Mouse (Mus musculus) megakaryocyte, adult 5-6 weeks (primary cell): ENCODE data around the gene Khnyn. TPM values are rescaled to one million over a fixed set of nuclear protein-coding genes. Genes with fewer than 3 reads are reported as not detected.

ENCODE experiments used
- ATAC-seq: 2 replicates; pipeline ENCODE4 v1.8.0; 2016; ENCODE audit warnings: mild to moderate bottlenecking, inconsistent platforms; ENCODE audit not compliant: poor library complexity, severe bottlenecking
- total RNA-seq, 2 experiments: library from RNA; stranded (forward) in 1 of 2; stranded (reverse) in 1 of 2; fragments of 153-499, 151-499 nt in 1 of 2; fragments of 221-1000, 200-1000 nt in 1 of 2; gene quantifications; 2 replicates each; pipeline versions ENCODE4 v1.2.3 to v1.2.4; 2015 to 2017

Khnyn gene
- total RNA-seq, 2 experiments from 2014 or later, result 9.4 to 37.6 TPM

- no peak for ATAC-seq
Observed at GRCm38 (mm10) chr14:55872551-55872950, 12.2 kb upstream of the Khnyn start.

- ATAC-seq, result no peak
Observed at GRCm38 (mm10) chr14:55873242-55873713, 11.5 kb upstream of the Khnyn start.

GRCm38 (mm10) chr14:55873714-55874683 is 10.7 kb upstream of the Khnyn start:
- peak; percentile 94 for ATAC-seq

GRCm38 (mm10) chr14:55877469-55878315 is 7.1 kb upstream of the Khnyn start:
- ATAC-seq, result no peak

- no peak for ATAC-seq
Observed at GRCm38 (mm10) chr14:55878316-55878940, 6.3 kb upstream of the Khnyn start.

GRCm38 (mm10) chr14:55879623-55880022 is 5.1 kb upstream of the Khnyn start:
- ATAC-seq, result peak; percentile 85

GRCm38 (mm10) chr14:55880982-55881381 is 3.8 kb upstream of the Khnyn start:
- no peak for ATAC-seq

GRCm38 (mm10) chr14:55882171-55882641 is 2.5 kb upstream of the Khnyn start:
- no peak for ATAC-seq

GRCm38 (mm10) chr14:55883149-55883661 is 1.5 kb upstream of the Khnyn start:
- no peak for ATAC-seq

- no peak for ATAC-seq
Observed at GRCm38 (mm10) chr14:55883663-55884062, 1.1 kb upstream of the Khnyn start.

- ATAC-seq, result 0 out of 2 replicates have a peak, but pooled peaks have one; percentile 2
Observed at GRCm38 (mm10) chr14:55884166-55884565, 581 bp upstream of the Khnyn start, which contains the start of gene Cbln3. TSS of gene Cbln3 (minus strand) at chr14:55884392.

- peak; percentile 7 for ATAC-seq
Observed at GRCm38 (mm10) chr14:55885114-55885790, 505 bp downstream of the Khnyn start.

GRCm38 (mm10) chr14:55885791-55886271 is 1.1 kb downstream of the Khnyn start:
- peak; percentile 69 for ATAC-seq

- ATAC-seq, result no peak
Observed at GRCm38 (mm10) chr14:55886571-55887382, 2.0 kb downstream of the Khnyn start.

- no peak for ATAC-seq
Observed at GRCm38 (mm10) chr14:55897671-55898070, 12.9 kb downstream of the Khnyn start.

GRCm38 (mm10) chr14:55898947-55899346 is 14.2 kb downstream of the Khnyn start:
- ATAC-seq, result no peak

GRCm38 (mm10) chr14:55899701-55900413 is 15.1 kb downstream of the Khnyn start, which contains the start of gene Sdr39u1:
TSS of gene Sdr39u1 (minus strand) at chr14:55900293.
- peak; percentile 93 for ATAC-seq

GRCm38 (mm10) chr14:55900414-55900755 is 15.6 kb downstream of the Khnyn start:
- ATAC-seq, result no peak
